Mouse (Mus musculus): Measurements from ENCODE around the gene Hrh2. TPM values are rescaled to one million over a fixed set of nuclear protein-coding genes. Genes with fewer than 3 reads are reported as not detected.

The Hrh2 gene
- polyA plus RNA-seq, 1 experiment from 2014 or later: not detected

- no peak for ATAC-seq (ENCODE audit: insufficient read depth, low FRiP score, low TSS enrichment)
- H3K27ac ChIP-seq (ENCODE audit: low read depth, low read length): no peak overlapping the region
- 87% methylated on average over 3 of the region's 3 CpGs for WGBS
- DNase-seq (ENCODE audit: low spot score): no peak
- no peaks in the 10 kb centered on the region for H3K9me3 ChIP-seq (ENCODE audit: control insufficient read depth, low read length)
- H3K4me1 ChIP-seq (ENCODE audit: control insufficient read depth, insufficient read depth, low read length): no peaks in the 10 kb centered on the region
- H3K27me3 ChIP-seq (ENCODE audit: control insufficient read depth, insufficient read depth, low read length): no peaks in the 10 kb centered on the region
- H3K36me3 ChIP-seq (ENCODE audit: control insufficient read depth, insufficient read depth, low read length): no peaks in the 10 kb centered on the region
- no peak overlapping the region for H3K9ac ChIP-seq (ENCODE audit: low read length)
- no peak overlapping the region for H3K4me2 ChIP-seq (ENCODE audit: low read depth)
- no peak overlapping the region for H3K4me3 ChIP-seq (ENCODE audit: low read depth, low read length)
Observed at GRCm38 (mm10) chr13:54179971-54180370, 12.0 kb upstream of the Hrh2 start.

- no peak overlapping the region for H3K27ac ChIP-seq (ENCODE audit: low read depth, low read length)
- no peaks in the 10 kb centered on the region for H3K4me1 ChIP-seq (ENCODE audit: control insufficient read depth, insufficient read depth, low read length)
- ATAC-seq (ENCODE audit: insufficient read depth, low FRiP score, low TSS enrichment) (no peak), DNase-seq (ENCODE audit: low spot score) (no peak)
- H3K36me3 ChIP-seq (ENCODE audit: control insufficient read depth, insufficient read depth, low read length): no peaks in the 10 kb centered on the region
- H3K4me3 ChIP-seq (ENCODE audit: low read depth, low read length): no peak overlapping the region
- H3K4me2 ChIP-seq (ENCODE audit: low read depth): no peak overlapping the region
- H3K9ac ChIP-seq (ENCODE audit: low read length): no peak overlapping the region
- H3K27me3 ChIP-seq (ENCODE audit: control insufficient read depth, insufficient read depth, low read length): no peaks in the 10 kb centered on the region
- H3K9me3 ChIP-seq (ENCODE audit: control insufficient read depth, low read length): no peaks in the 10 kb centered on the region
- WGBS: 46% methylated on average over 3 of the region's 3 CpGs
Observed at GRCm38 (mm10) chr13:54180461-54180860, 11.5 kb upstream of the Hrh2 start.

GRCm38 (mm10) chr13:54181318-54181717, 10.6 kb upstream of the Hrh2 start:
- no peaks in the 10 kb centered on the region for H3K4me1 ChIP-seq (ENCODE audit: control insufficient read depth, insufficient read depth, low read length)
- WGBS: 85% methylated on average over 6 of the region's 6 CpGs
- DNase-seq (ENCODE audit: low spot score) (no peak), ATAC-seq (ENCODE audit: insufficient read depth, low FRiP score, low TSS enrichment) (no peak)
- H3K4me2 ChIP-seq (ENCODE audit: low read depth): no peak overlapping the region
- H3K27me3 ChIP-seq (ENCODE audit: control insufficient read depth, insufficient read depth, low read length): no peaks in the 10 kb centered on the region
- H3K36me3 ChIP-seq (ENCODE audit: control insufficient read depth, insufficient read depth, low read length): no peaks in the 10 kb centered on the region
- no peak overlapping the region for H3K4me3 ChIP-seq (ENCODE audit: low read depth, low read length)
- H3K9ac ChIP-seq (ENCODE audit: low read length): no peak overlapping the region
- no peaks in the 10 kb centered on the region for H3K9me3 ChIP-seq (ENCODE audit: control insufficient read depth, low read length)
- H3K27ac ChIP-seq (ENCODE audit: low read depth, low read length): no peak overlapping the region

GRCm38 (mm10) chr13:54181947-54182346, 10.0 kb upstream of the Hrh2 start:
- no peak for DNase-seq (ENCODE audit: low spot score)
- 93% methylated on average over 4 of the region's 4 CpGs for WGBS
- H3K9me3 ChIP-seq (ENCODE audit: control insufficient read depth, low read length): no peaks in the 10 kb centered on the region
- H3K4me1 ChIP-seq (ENCODE audit: control insufficient read depth, insufficient read depth, low read length): no peaks in the 10 kb centered on the region
- H3K27ac ChIP-seq (ENCODE audit: low read depth, low read length): no peak overlapping the region
- no peaks in the 10 kb centered on the region for H3K27me3 ChIP-seq (ENCODE audit: control insufficient read depth, insufficient read depth, low read length)
- no peaks in the 10 kb centered on the region for H3K36me3 ChIP-seq (ENCODE audit: control insufficient read depth, insufficient read depth, low read length)
- ATAC-seq (ENCODE audit: insufficient read depth, low FRiP score, low TSS enrichment): no peak
- no peak overlapping the region for H3K9ac ChIP-seq (ENCODE audit: low read length)
- H3K4me3 ChIP-seq (ENCODE audit: low read depth, low read length): no peak overlapping the region
- H3K4me2 ChIP-seq (ENCODE audit: low read depth): no peak overlapping the region

- Histone ChIP-seq H3K4me3 (ENCODE audit: low read depth, low read length) (no peak overlapping the region), H3K36me3 (ENCODE audit: control insufficient read depth, insufficient read depth, low read length) (no peaks in the 10 kb centered on the region), H3K4me2 (ENCODE audit: low read depth) (no peak overlapping the region), H3K9me3 (ENCODE audit: control insufficient read depth, low read length) (no peaks in the 10 kb centered on the region), H3K9ac (ENCODE audit: low read length) (no peak overlapping the region), H3K27ac (ENCODE audit: low read depth, low read length) (no peak overlapping the region), H3K4me1 (ENCODE audit: control insufficient read depth, insufficient read depth, low read length) (no peaks in the 10 kb centered on the region), H3K27me3 (ENCODE audit: control insufficient read depth, insufficient read depth, low read length) (0 out of 2 replicates have a peak, but pooled peaks cover 2% of the 10 kb centered on the region)
- ATAC-seq (ENCODE audit: insufficient read depth, low FRiP score, low TSS enrichment) (no peak), DNase-seq (ENCODE audit: low spot score) (no peak)
- WGBS: 76% methylated on average over 5 of the region's 5 CpGs
Observed at GRCm38 (mm10) chr13:54186394-54186793, 5.5 kb upstream of the Hrh2 start.

GRCm38 (mm10) chr13:54188190-54188706, 3.7 kb upstream of the Hrh2 start:
- ATAC-seq (ENCODE audit: insufficient read depth, low FRiP score, low TSS enrichment): no peak
- 82% methylated on average over 7 of the region's 7 CpGs for WGBS

GRCm38 (mm10) chr13:54189896-54190295, 2.0 kb upstream of the Hrh2 start:
- no peaks in the 10 kb centered on the region for H3K9me3 ChIP-seq (ENCODE audit: control insufficient read depth, low read length)
- H3K4me2 ChIP-seq (ENCODE audit: low read depth): no peak overlapping the region
- no peak for DNase-seq (ENCODE audit: low spot score)
- H3K27me3 ChIP-seq (ENCODE audit: control insufficient read depth, insufficient read depth, low read length): peaks cover 11% of the 10 kb centered on the region
- 87% methylated on average over 14 of the region's 14 CpGs for WGBS
- H3K9ac ChIP-seq (ENCODE audit: low read length): no peak overlapping the region
- H3K4me3 ChIP-seq (ENCODE audit: low read depth, low read length): no peak overlapping the region
- ATAC-seq (ENCODE audit: insufficient read depth, low FRiP score, low TSS enrichment): no peak
- H3K27ac ChIP-seq (ENCODE audit: low read depth, low read length): no peak overlapping the region
- no peaks in the 10 kb centered on the region for H3K4me1 ChIP-seq (ENCODE audit: control insufficient read depth, insufficient read depth, low read length)
- H3K36me3 ChIP-seq (ENCODE audit: control insufficient read depth, insufficient read depth, low read length): no peaks in the 10 kb centered on the region

More at GRCm38 (mm10) chr13:54188190-54188706, 3.7 kb upstream of the Hrh2 start:
- no peak for DNase-seq (ENCODE audit: low spot score)
- Histone ChIP-seq H3K4me3 (ENCODE audit: low read depth, low read length) (no peak overlapping the region), H3K9me3 (ENCODE audit: control insufficient read depth, low read length) (no peaks in the 10 kb centered on the region), H3K36me3 (ENCODE audit: control insufficient read depth, insufficient read depth, low read length) (no peaks in the 10 kb centered on the region), H3K27me3 (ENCODE audit: control insufficient read depth, insufficient read depth, low read length) (peaks cover 11% of the 10 kb centered on the region), H3K27ac (ENCODE audit: low read depth, low read length) (no peak overlapping the region), H3K4me2 (ENCODE audit: low read depth) (no peak overlapping the region), H3K9ac (ENCODE audit: low read length) (no peak overlapping the region), H3K4me1 (ENCODE audit: control insufficient read depth, insufficient read depth, low read length) (no peaks in the 10 kb centered on the region)

GRCm38 (mm10) chr13:54191181-54191580, 748 bp upstream of the Hrh2 start:
- Histone ChIP-seq H3K36me3 (ENCODE audit: control insufficient read depth, insufficient read depth, low read length) (no peaks in the 10 kb centered on the region), H3K9me3 (ENCODE audit: control insufficient read depth, low read length) (no peaks in the 10 kb centered on the region), H3K4me3 (ENCODE audit: low read depth, low read length) (no peak overlapping the region), H3K4me2 (ENCODE audit: low read depth) (no peak overlapping the region), H3K9ac (ENCODE audit: low read length) (no peak overlapping the region), H3K27ac (ENCODE audit: low read depth, low read length) (no peak overlapping the region), H3K4me1 (ENCODE audit: control insufficient read depth, insufficient read depth, low read length) (no peaks in the 10 kb centered on the region), H3K27me3 (ENCODE audit: control insufficient read depth, insufficient read depth, low read length) (peaks cover 11% of the 10 kb centered on the region)
- WGBS: 81% methylated on average over 3 of the region's 3 CpGs
- ATAC-seq (ENCODE audit: insufficient read depth, low FRiP score, low TSS enrichment): no peak
- no peak for DNase-seq (ENCODE audit: low spot score)

- Histone ChIP-seq H3K36me3 (ENCODE audit: control insufficient read depth, insufficient read depth, low read length) (no peaks in the 10 kb centered on the region), H3K9ac (ENCODE audit: low read length) (no peak overlapping the region), H3K9me3 (ENCODE audit: control insufficient read depth, low read length) (no peaks in the 10 kb centered on the region), H3K27ac (ENCODE audit: low read depth, low read length) (no peak overlapping the region), H3K4me1 (ENCODE audit: control insufficient read depth, insufficient read depth, low read length) (no peaks in the 10 kb centered on the region), H3K27me3 (ENCODE audit: control insufficient read depth, insufficient read depth, low read length) (peaks cover 11% of the 10 kb centered on the region), H3K4me2 (ENCODE audit: low read depth) (no peak overlapping the region), H3K4me3 (ENCODE audit: low read depth, low read length) (no peak overlapping the region)
- ATAC-seq (ENCODE audit: insufficient read depth, low FRiP score, low TSS enrichment): no peak
- WGBS: 48% methylated on average over 5 of the region's 5 CpGs
- DNase-seq (ENCODE audit: low spot score): no peak
Observed at GRCm38 (mm10) chr13:54193580-54193979, 1.7 kb downstream of the Hrh2 start.
